Mouse (Mus musculus) spleen, adult 2 months (tissue): ENCODE measurements around the gene Mapk8ip2.

Source experiments
- CTCF ChIP-seq: fragments of 200-500 bp; IDR thresholded peaks from 2 replicates; pipeline ENCODE4 v1.5.1; 2011; ENCODE audit warnings: mild to moderate bottlenecking, inconsistent platforms; ENCODE audit not compliant: insufficient read depth, insufficient read length, insufficient replicate concordance; ENCODE audit errors: extremely low read depth
- POLR2A ChIP-seq: fragments of 200-500 bp; IDR thresholded peaks from 2 replicates; pipeline ENCODE4 v1.6.1; 2011; ENCODE audit warnings: low read depth, low read length, inconsistent platforms

DNA sequence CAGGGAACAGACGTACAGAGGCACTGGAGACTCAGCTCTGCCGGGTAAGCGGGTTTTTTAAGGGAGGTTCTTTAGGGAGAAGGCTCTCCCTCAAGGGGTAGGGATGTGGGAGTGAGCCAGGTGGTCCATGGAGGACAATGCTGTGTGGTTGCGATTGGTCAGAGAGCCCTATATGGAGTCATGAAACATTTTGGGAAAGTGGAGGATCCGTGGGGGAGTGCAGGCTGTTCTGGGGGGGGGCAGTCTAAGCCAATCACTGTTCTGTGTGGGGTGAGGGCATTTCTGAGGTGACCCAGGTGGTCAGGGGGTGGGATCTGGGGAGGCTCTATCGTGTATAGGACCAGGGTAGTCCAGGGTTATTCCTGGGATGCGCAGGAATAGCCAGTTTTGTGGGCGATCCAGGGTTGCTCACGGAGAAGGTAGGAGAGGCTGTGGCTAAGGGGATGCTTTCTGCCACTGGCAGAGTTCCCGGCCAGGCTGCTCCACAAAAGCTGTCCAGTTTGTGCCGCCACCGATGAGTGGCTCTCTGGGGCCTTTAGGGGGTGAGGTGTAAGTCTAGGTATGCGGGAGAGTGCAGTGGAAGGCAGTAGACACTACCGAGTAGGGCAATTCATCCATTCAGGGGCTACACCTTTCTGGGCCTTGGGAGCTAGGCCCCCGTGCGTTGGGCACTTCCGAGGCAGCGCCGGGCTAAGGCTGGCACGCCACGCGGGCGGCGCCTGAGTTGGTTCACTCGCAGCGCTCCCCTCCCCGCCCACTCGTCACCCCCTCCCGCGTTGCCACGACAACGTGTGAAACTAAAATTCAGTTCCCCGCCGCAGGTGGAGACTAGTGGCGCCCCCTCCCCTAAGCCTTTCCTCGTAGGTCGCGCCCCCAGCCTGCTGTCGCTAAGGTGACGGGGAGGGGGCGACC lies 44.6 kb downstream of the Mapk8ip2 start:
- TF ChIP-seq CTCF, result no peak
- no peak for TF ChIP-seq POLR2A
